Mouse (Mus musculus): ENCODE measurements around the gene Grm1. TPM values are rescaled to one million over a fixed set of nuclear protein-coding genes. Genes with fewer than 3 reads are reported as not detected.

Gene Grm1
- polyA plus RNA-seq, 1 experiment from 2014 or later, result 14.6 TPM

GRCm38 (mm10) chr10:10688907-10689667 is 393.1 kb downstream of the Grm1 start:
- Histone ChIP-seq H3K27ac (ENCODE audit: low read depth, low read length) (no peak overlapping the region), H3K9me3 (ENCODE audit: control insufficient read depth, low read length) (no peaks in the 10 kb centered on the region), H3K9ac (ENCODE audit: low read depth, low read length) (peak overlapping the region; percentile 68), H3K4me1 (ENCODE audit: control insufficient read depth, insufficient read depth, low read depth, low read length) (peaks cover 5% of the 10 kb centered on the region; the same call in 1 of the 2 replicates), H3K4me2 (ENCODE audit: low read length) (peak overlapping the region; percentile 96), H3K27me3 (replicated peaks; ENCODE audit: control insufficient read depth, insufficient read depth, low read length) (no peaks in the 10 kb centered on the region), H3K4me3 (ENCODE audit: low read length) (peak overlapping the region; percentile 57), H3K36me3 (ENCODE audit: control insufficient read depth, insufficient read depth, low read length) (no peaks in the 10 kb centered on the region)
- WGBS, result 3% methylated on average over 35 of the region's 35 CpGs
- ATAC-seq, result peak; percentile 82

- Histone ChIP-seq H3K36me3 (ENCODE audit: control insufficient read depth, insufficient read depth, low read length) (no peaks in the 10 kb centered on the region), H3K4me2 (ENCODE audit: low read length) (no peak within 1 kb of the TSS), H3K27me3 (replicated peaks; ENCODE audit: control insufficient read depth, insufficient read depth, low read length) (no peaks in the 10 kb centered on the region), H3K9ac (ENCODE audit: low read depth, low read length) (no peak within 1 kb of the TSS), H3K4me3 (ENCODE audit: low read length) (no peak within 1 kb of the TSS), H3K4me1 (ENCODE audit: control insufficient read depth, insufficient read depth, low read depth, low read length) (no peaks in the 10 kb centered on the region), H3K27ac (ENCODE audit: low read depth, low read length) (no peak within 1 kb of the TSS), H3K9me3 (ENCODE audit: control insufficient read depth, low read length) (no peaks in the 10 kb centered on the region)
- no peak for ATAC-seq
- 94% methylated on average over 1 of the region's 1 CpGs for WGBS
These were observed 401.1 kb downstream of the Grm1 start, which contains the start of gene Gm10944 for GRCm38 (mm10) chr10:10681048-10681447. Gene Gm10944 (plus strand): TSS chr10:10681348.

DNA sequence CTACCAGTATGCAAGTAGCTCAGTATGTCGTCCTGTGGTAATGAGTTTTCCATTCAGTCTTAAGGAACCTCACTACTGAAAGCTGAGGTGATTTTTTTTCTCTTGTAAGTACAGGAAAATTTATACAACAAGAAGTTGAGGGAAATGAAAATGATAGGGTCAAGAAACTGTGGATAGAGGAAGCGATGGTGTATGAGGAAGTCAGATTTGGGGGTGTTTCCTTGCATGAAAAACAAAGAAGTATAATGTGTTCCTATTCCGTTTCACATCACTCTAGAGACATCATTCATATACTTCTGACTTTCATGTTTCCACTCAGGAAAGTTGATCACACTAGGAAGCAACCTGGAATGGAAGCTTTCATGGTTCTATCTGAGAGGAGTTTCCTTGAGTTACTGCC is 422.2 kb downstream of the Grm1 start:
- 75% methylated on average over 3 of the region's 3 CpGs for WGBS
- no peak overlapping the region for H3K27ac ChIP-seq (ENCODE audit: low read depth, low read length)

GRCm38 (mm10) chr10:10659161-10659560 is 423.0 kb downstream of the Grm1 start:
- Histone ChIP-seq H3K9me3 (ENCODE audit: control insufficient read depth, low read length) (no peaks in the 10 kb centered on the region), H3K27me3 (replicated peaks; ENCODE audit: control insufficient read depth, insufficient read depth, low read length) (no peaks in the 10 kb centered on the region), H3K4me2 (ENCODE audit: low read length) (no peak overlapping the region), H3K36me3 (ENCODE audit: control insufficient read depth, insufficient read depth, low read length) (no peaks in the 10 kb centered on the region), H3K4me3 (ENCODE audit: low read length) (no peak overlapping the region), H3K9ac (ENCODE audit: low read depth, low read length) (no peak overlapping the region), H3K27ac (ENCODE audit: low read depth, low read length) (no peak overlapping the region), H3K4me1 (ENCODE audit: control insufficient read depth, insufficient read depth, low read depth, low read length) (no peaks in the 10 kb centered on the region)
- whole genome bisulfite sequencing, result 84% methylated on average over 3 of the region's 3 CpGs
- ATAC-seq, result no peak

More for the DNA sequence above, 422.2 kb downstream of the Grm1 start:
- Histone ChIP-seq H3K27me3 (replicated peaks; ENCODE audit: control insufficient read depth, insufficient read depth, low read length) (no peaks in the 10 kb centered on the region), H3K4me1 (ENCODE audit: control insufficient read depth, insufficient read depth, low read depth, low read length) (no peaks in the 10 kb centered on the region), H3K4me2 (ENCODE audit: low read length) (no peak overlapping the region), H3K36me3 (ENCODE audit: control insufficient read depth, insufficient read depth, low read length) (no peaks in the 10 kb centered on the region), H3K9me3 (ENCODE audit: control insufficient read depth, low read length) (no peaks in the 10 kb centered on the region), H3K4me3 (ENCODE audit: low read length) (no peak overlapping the region), H3K9ac (ENCODE audit: low read depth, low read length) (no peak overlapping the region)
- no peak for ATAC-seq

DNA sequence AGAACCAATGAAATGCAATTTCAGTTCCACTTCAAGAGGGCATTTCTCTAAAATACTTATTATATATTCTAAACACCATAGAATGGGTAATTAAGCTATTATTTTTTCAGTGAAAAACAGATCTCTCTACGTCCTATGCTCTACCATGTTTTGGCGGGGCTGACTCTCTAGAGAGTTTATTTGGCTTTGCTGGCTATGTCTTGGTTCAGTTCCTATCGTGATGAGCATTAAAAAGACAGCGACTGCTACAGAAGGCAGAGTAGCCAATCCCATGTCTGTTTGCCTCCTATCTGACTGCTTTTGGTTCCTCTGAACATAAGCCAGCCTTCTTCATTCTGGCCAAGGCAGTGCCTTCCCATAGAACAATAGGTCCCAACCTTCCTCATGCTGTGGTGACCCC is 425.5 kb downstream of the Grm1 start:
- WGBS, result 78% methylated on average over 4 of the region's 4 CpGs

DNA sequence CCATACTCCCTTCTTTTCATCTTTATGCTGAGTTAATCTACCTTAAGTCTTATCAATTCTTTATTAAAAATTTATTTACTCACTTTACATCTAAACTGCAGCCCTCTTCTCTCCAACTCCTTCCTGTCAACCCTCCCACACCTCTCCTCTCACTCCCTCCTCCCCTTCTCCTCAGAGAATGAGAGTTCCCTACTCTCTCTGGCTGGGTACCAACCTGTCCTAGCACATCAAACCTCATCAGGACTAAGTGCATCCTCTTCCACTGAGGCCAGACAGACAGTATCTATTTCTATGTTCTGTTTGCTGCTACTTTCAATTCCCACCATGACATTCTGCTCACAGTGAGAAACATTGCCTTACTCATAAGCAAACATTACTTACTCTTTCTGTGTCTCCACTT is 426.2 kb downstream of the Grm1 start:
- no peaks in the 10 kb centered on the region for H3K9me3 ChIP-seq (ENCODE audit: control insufficient read depth, low read length)
- no peaks in the 10 kb centered on the region for H3K27me3 ChIP-seq (replicated peaks; ENCODE audit: control insufficient read depth, insufficient read depth, low read length)
- no peaks in the 10 kb centered on the region for H3K4me1 ChIP-seq (ENCODE audit: control insufficient read depth, insufficient read depth, low read depth, low read length)
- no peak overlapping the region for H3K27ac ChIP-seq (ENCODE audit: low read depth, low read length)
- H3K4me3 ChIP-seq (ENCODE audit: low read length), result no peak overlapping the region
- no peak overlapping the region for H3K4me2 ChIP-seq (ENCODE audit: low read length)
- H3K36me3 ChIP-seq (ENCODE audit: control insufficient read depth, insufficient read depth, low read length), result no peaks in the 10 kb centered on the region
- H3K9ac ChIP-seq (ENCODE audit: low read depth, low read length), result no peak overlapping the region
- ATAC-seq, result no peak

More for the DNA sequence above, 425.5 kb downstream of the Grm1 start:
- Histone ChIP-seq H3K27ac (ENCODE audit: low read depth, low read length) (no peak overlapping the region), H3K36me3 (ENCODE audit: control insufficient read depth, insufficient read depth, low read length) (no peaks in the 10 kb centered on the region), H3K9ac (ENCODE audit: low read depth, low read length) (no peak overlapping the region), H3K4me3 (ENCODE audit: low read length) (no peak overlapping the region), H3K27me3 (replicated peaks; ENCODE audit: control insufficient read depth, insufficient read depth, low read length) (no peaks in the 10 kb centered on the region), H3K4me2 (ENCODE audit: low read length) (no peak overlapping the region), H3K9me3 (ENCODE audit: control insufficient read depth, low read length) (no peaks in the 10 kb centered on the region), H3K4me1 (ENCODE audit: control insufficient read depth, insufficient read depth, low read depth, low read length) (no peaks in the 10 kb centered on the region)
- ATAC-seq, result no peak

Other genes with a start within 250 kb of the Grm1 start
- gene Shprh, start 67.1 kb upstream of the Grm1 start, polyA plus RNA-seq (2015; fragmentation: Nextera tagmentation; extraction: Ambion mirVana), result 16.6 and 17.7 TPM in 2 replicates
- 17.7 and 19.6 TPM in 2 replicates for gene Fbxo30, start 199.0 kb upstream of the Grm1 start, polyA plus RNA-seq (2015; fragmentation: Nextera tagmentation; extraction: Ambion mirVana)

Data from hindbrain, embryonic 16.5 days (tissue).